Mouse (Mus musculus) bone marrow, adult 2 months (tissue): ENCODE results near the gene Fndc4.

Experiments
- CTCF ChIP-seq: fragments of 200-500 bp; IDR thresholded peaks from 2 replicates; pipeline ENCODE4 v1.5.1; 2011; ENCODE audit warnings: low read length, control low read depth; ENCODE audit not compliant: control insufficient read depth, insufficient read depth
- POLR2A ChIP-seq: fragments of 200-500 bp; IDR thresholded peaks from 2 replicates; pipeline ENCODE4 v1.6.1; 2011; ENCODE audit warnings: low read depth, mild to moderate bottlenecking, control low read depth, low read length, borderline replicate concordance; ENCODE audit not compliant: control insufficient read depth

GRCm38 (mm10) chr5:31255971-31256370, 39.9 kb downstream of the Fndc4 start:
- TF ChIP-seq CTCF = no peak
- no peak for TF ChIP-seq POLR2A
